In genomic region chrX:169978436-169979381, GRCm38 (mm10) we compare ENCODE assay signal across 8 mouse cellular contexts. TPM values are rescaled to one million over a fixed set of nuclear protein-coding genes. Genes with fewer than 3 reads are reported as not detected.
DNase-seq lines count a peak whose midpoint lies in the region; ATAC-seq and TF ChIP-seq lines count a peak whose summit lies in the region.
"Not testable (repeated sequence)": the region's sequence is repeated elsewhere in the genome, so short reads cannot be mapped to it uniquely, and the experiment has no call there.

No protein-coding gene starts in this region.

- peak; percentile 77 for DNase-seq in gastrocnemius, adult 18-20 months (ENCODE audit: low spot score)
- DNase-seq in left cerebral cortex, adult 11 months (ENCODE audit: low spot score), result peak; percentile 76
- DNase-seq in right cerebral cortex, adult 18-20 months, result peak; percentile 83
- DNase-seq in urinary bladder, postnatal 14 days (ENCODE audit: low spot score), result peak; percentile 73

- H3K27me3 ChIP-seq in hindbrain, embryonic 12.5 days, result not testable (repeated sequence)

- peak overlapping the region; percentile 83 for H3K27ac ChIP-seq in cortical plate, adult 2 months (ENCODE audit: insufficient read depth, low read length)
- H3K27ac ChIP-seq in hindbrain, embryonic 12.5 days, result not testable (repeated sequence)
- H3K27ac ChIP-seq in macrophage, result peak overlapping the region; percentile 71

- 0 out of 2 replicates have a peak overlapping the region, but pooled peaks have one; percentile 6 for H3K4me2 ChIP-seq in hindbrain, embryonic 12.5 days (replicated peaks)

- H3K79me2 ChIP-seq in macrophage (ENCODE audit: inconsistent target), result peaks cover 55% of the 10 kb centered on the region

- not testable (repeated sequence) for TF ChIP-seq CTCF in cortical plate, adult 2 months (IDR thresholded peaks at IDR 0.05; ENCODE audit: extremely low read depth, insufficient read depth, low read length)

- TF ChIP-seq POLR2A in cortical plate, adult 2 months (IDR thresholded peaks at IDR 0.05; ENCODE audit: extremely low read depth, insufficient read depth, low read length), result not testable (repeated sequence)

- WGBS in hindbrain, embryonic 12.5 days, result 73% methylated on average over 29 of the region's 29 CpGs
- WGBS in macrophage (ENCODE audit: missing documents), result 46% methylated on average over 29 of the region's 29 CpGs

- not testable (repeated sequence) for H3K4me1 ChIP-seq in cortical plate, adult 2 months (ENCODE audit: control insufficient read depth, insufficient read depth, low read length); hindbrain, embryonic 12.5 days

- H3K9me3 ChIP-seq in hindbrain, embryonic 12.5 days (replicated peaks), result peaks cover 51% of the 10 kb centered on the region

- peak; percentile 73 for ATAC-seq in activated CD4-positive, CD25-positive, alpha-beta regulatory T cell, adult 4 months
- not testable (repeated sequence) for ATAC-seq in hindbrain, embryonic 12.5 days (ENCODE audit: low FRiP score)

- peak overlapping the region; percentile 46 for H3K4me3 ChIP-seq in cortical plate, adult 2 months (ENCODE audit: insufficient read depth, low read length)
- not testable (repeated sequence) for H3K4me3 ChIP-seq in hindbrain, embryonic 12.5 days
- peak overlapping the region; percentile 9 for H3K4me3 ChIP-seq in macrophage (ENCODE audit: inconsistent target)

- H3K9ac ChIP-seq in hindbrain, embryonic 12.5 days, result not testable (repeated sequence)

- H3K36me3 ChIP-seq in hindbrain, embryonic 12.5 days, result peaks cover 35% of the 10 kb centered on the region; the same call in 1 of the 2 replicates
- H3K36me3 ChIP-seq in macrophage (ENCODE audit: inconsistent target), result peaks cover 22% of the 10 kb centered on the region

RNA-seq across cellular contexts. Expression of gene Gm21887, which starts 30.8 kb away (rescaled TPM):
- 1 to 10 TPM; 8.8 to 9.1 TPM for polyA plus RNA-seq in activated CD4-positive, CD25-positive, alpha-beta regulatory T cell, adult 4 months (2017; shearing (Covaris generic))
- polyA plus RNA-seq in cortical plate, adult 2 months (2012; rRNA removed), result 593 and 681 TPM in 2 replicates
- total RNA-seq in gastrocnemius, adult 18-20 months (2021), result 10 to 100 TPM; 18.0 to 35.3 TPM
- 169 and 249 TPM in 2 replicates for polyA plus RNA-seq in hindbrain, embryonic 12.5 days (2016; fragmentation: Nextera tagmentation; extraction: Ambion mirVana)
- 1,000 to 10,000 TPM in 16 of 26 experiments, 100 to 1,000 TPM in 10; 644 to 7,809 (median 1,101) TPM for total RNA-seq in macrophage (2018; cell fraction: chromatin; rRNA removed)
- total RNA-seq in macrophage (2018; cell fraction: cytosol; rRNA removed), result 100 to 1,000 TPM in 1 of 26 experiments, 10 to 100 TPM in 25; 11.8 to 160 (median 27.3) TPM
- total RNA-seq in macrophage (2018; cell fraction: nucleus; rRNA removed), result 1,000 to 10,000 TPM in 5 of 26 experiments, 100 to 1,000 TPM in 20, 10 to 100 TPM in 1; 96.6 to 1,945 (median 481) TPM
- 45.5 to 114 TPM (median 105 TPM) in 3 replicates for polyA plus RNA-seq in macrophage (2018)
